Mouse (Mus musculus) common myeloid progenitor, adult 5-6 weeks (primary cell): ENCODE measurements around the gene Tex2. TPM values are rescaled to one million over a fixed set of nuclear protein-coding genes. Genes with fewer than 3 reads are reported as not detected.
"Not testable (repeated sequence)": the region's sequence is repeated elsewhere in the genome, so short reads cannot be mapped to it uniquely, and the experiment has no call there.

ENCODE experiments used
- ATAC-seq: replicated peaks from 2 replicates; pipeline ENCODE4 v1.8.0; 2016; ENCODE audit warnings: low read depth, mild to moderate bottlenecking, moderate TSS enrichment, inconsistent platforms; ENCODE audit not compliant: poor library complexity, severe bottlenecking
- total RNA-seq: library from RNA; stranded (forward); fragments of 200-1000, 187-1606 nt; gene quantifications from 2 replicates; pipeline ENCODE4 v1.2.3, GENCODE M21; 2017

The Tex2 gene
- total RNA-seq, result 44.1 and 54.8 TPM in 2 replicates

- peak; percentile 82 for ATAC-seq
Observed at GRCm38 (mm10) chr11:106612961-106613637, at the start of gene Tex2. Gene Tex2 (minus strand): TSS chr11:106613423.

GRCm38 (mm10) chr11:106662634-106663407 is 49.6 kb upstream of the Tex2 start:
- ATAC-seq, result no peak

GRCm38 (mm10) chr11:106660453-106661081 is 47.3 kb upstream of the Tex2 start:
- peak; percentile 84 for ATAC-seq

- ATAC-seq, result no peak
Observed at GRCm38 (mm10) chr11:106659598-106660295, 46.5 kb upstream of the Tex2 start.

GRCm38 (mm10) chr11:106658051-106658880 is 45.0 kb upstream of the Tex2 start:
- peak; percentile 36 for ATAC-seq

GRCm38 (mm10) chr11:106656896-106657498 is 43.8 kb upstream of the Tex2 start:
- ATAC-seq, result not testable (repeated sequence)

- peak; percentile 92 for ATAC-seq
Observed at GRCm38 (mm10) chr11:106648347-106648746, 35.1 kb upstream of the Tex2 start.

GRCm38 (mm10) chr11:106642966-106643637 is 29.9 kb upstream of the Tex2 start:
- no peak for ATAC-seq

- ATAC-seq, result no peak
Observed at GRCm38 (mm10) chr11:106641580-106641979, 28.4 kb upstream of the Tex2 start.

- ATAC-seq, result peak; percentile 50
Observed at GRCm38 (mm10) chr11:106640059-106640458, 26.8 kb upstream of the Tex2 start.

GRCm38 (mm10) chr11:106639356-106639692 is 26.1 kb upstream of the Tex2 start:
- ATAC-seq, result no peak

GRCm38 (mm10) chr11:106638551-106639355 is 25.5 kb upstream of the Tex2 start:
- no peak for ATAC-seq

- ATAC-seq, result no peak
Observed at GRCm38 (mm10) chr11:106637754-106638153, 24.5 kb upstream of the Tex2 start.

- no peak for ATAC-seq
Observed at GRCm38 (mm10) chr11:106635946-106636345, 22.7 kb upstream of the Tex2 start.

- ATAC-seq, result not testable (repeated sequence)
Observed at GRCm38 (mm10) chr11:106634175-106634574, 21.0 kb upstream of the Tex2 start.

GRCm38 (mm10) chr11:106633456-106633855 is 20.2 kb upstream of the Tex2 start:
- ATAC-seq, result no peak

- ATAC-seq, result peak; percentile 93
Observed at GRCm38 (mm10) chr11:106627692-106628091, 14.5 kb upstream of the Tex2 start.

- no peak for ATAC-seq
Observed at GRCm38 (mm10) chr11:106625577-106625976, 12.4 kb upstream of the Tex2 start.
